Mouse (Mus musculus) lung, postnatal 0 days (tissue): ENCODE data around the gene Ston2.

Experiments used
- CTCF ChIP-seq: IDR thresholded peaks from 2 replicates; pipeline ENCODE4 v1.5.1; 2016; ENCODE audit warnings: antibody characterized with exemption, mild to moderate bottlenecking
- EP300 ChIP-seq: IDR thresholded peaks from 2 replicates; pipeline ENCODE4 v1.6.1; 2016; ENCODE audit warnings: antibody characterized with exemption, mild to moderate bottlenecking, control low read depth

DNA sequence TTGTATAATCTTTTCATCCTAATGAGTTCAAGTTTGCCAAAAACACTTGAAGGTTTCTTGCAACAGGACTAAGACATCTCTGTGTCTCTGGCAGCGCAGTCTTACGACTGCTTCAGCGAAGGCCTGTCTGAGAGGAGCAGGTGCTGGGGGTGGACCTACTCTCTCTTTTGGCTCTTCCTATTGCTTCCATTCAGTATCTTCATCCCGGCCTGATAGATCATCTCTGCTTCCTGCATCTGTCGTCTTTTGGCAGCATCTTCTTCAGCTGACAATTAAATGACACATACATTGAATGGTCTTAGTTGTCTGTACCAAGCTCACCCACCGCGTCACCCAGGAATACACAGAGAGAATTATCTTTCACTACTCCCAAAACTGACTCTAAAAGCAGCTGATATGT is 43.2 kb upstream of the Ston2 start:
- TF ChIP-seq CTCF, result no peak
- no peak for TF ChIP-seq EP300
